Mouse (Mus musculus) hematopoietic stem cell, adult 5-6 weeks (primary cell): Measurements from ENCODE around the gene 1810024B03Rik. TPM values are rescaled to one million over a fixed set of nuclear protein-coding genes. Genes with fewer than 3 reads are reported as not detected.

ENCODE experiments used
- ATAC-seq, 2 experiments: fragments of 125-278 bp in 1 of 2; replicated peaks in 1 of 2; 2 replicates each; pipeline ENCODE4 v1.8.0; 2016 to 2017; ENCODE audit warnings: inconsistent platforms in 2 of 2, mild to moderate bottlenecking in 2 of 2, moderate number of reproducible peaks in 2 of 2, low read depth in 1 of 2, moderate TSS enrichment in 1 of 2; ENCODE audit not compliant: low FRiP score in 2 of 2, poor library complexity in 2 of 2, severe bottlenecking in 2 of 2, insufficient read depth in 1 of 2, low TSS enrichment in 1 of 2
- total RNA-seq: library from RNA; stranded (forward); fragments of 172-1452, 232-1000 nt; gene quantifications from 2 replicates; pipeline ENCODE4 v1.2.3, GENCODE M21; 2017

The 1810024B03Rik gene
- total RNA-seq, result 3.8 and 7.1 TPM in 2 replicates

GRCm38 (mm10) chr2:127207547-127208451 lies at the start of gene 1810024B03Rik, which contains the start of gene Snrnp200:
Gene 1810024B03Rik (minus strand): TSS chr2:127208280.
Gene Snrnp200 (plus strand): TSS chr2:127208386.
- ATAC-seq, result peak; percentile 96 to 99

- ATAC-seq, result no peak
Measured at GRCm38 (mm10) chr2:127255294-127255693, 47.2 kb upstream of the 1810024B03Rik start.

- ATAC-seq, result no peak
Measured at GRCm38 (mm10) chr2:127254604-127255134, 46.6 kb upstream of the 1810024B03Rik start.

GRCm38 (mm10) chr2:127252787-127253186 lies 44.7 kb upstream of the 1810024B03Rik start:
- no peak for ATAC-seq

- ATAC-seq, result no peak
Measured at GRCm38 (mm10) chr2:127251880-127252527, 43.9 kb upstream of the 1810024B03Rik start.

GRCm38 (mm10) chr2:127251457-127251856 lies 43.4 kb upstream of the 1810024B03Rik start:
- ATAC-seq, result no peak

GRCm38 (mm10) chr2:127250291-127251008 lies 42.4 kb upstream of the 1810024B03Rik start:
- ATAC-seq, result no peak

GRCm38 (mm10) chr2:127248334-127249004 lies 40.4 kb upstream of the 1810024B03Rik start:
- 0 out of 4 replicates have a peak, but pooled peaks of 1 of the 2 experiments have one; percentile 16 for ATAC-seq

GRCm38 (mm10) chr2:127247592-127248333 lies 39.7 kb upstream of the 1810024B03Rik start, which contains the start of the genes Ciao1 and Tmem127:
Gene Ciao1 (minus strand): TSS chr2:127247816.
Gene Tmem127 (plus strand): TSS chr2:127247908.
- ATAC-seq, result peak; percentile 97

- ATAC-seq, result no peak
Measured at GRCm38 (mm10) chr2:127240065-127240464, 32.0 kb upstream of the 1810024B03Rik start.

GRCm38 (mm10) chr2:127237897-127238610 lies 30.0 kb upstream of the 1810024B03Rik start:
- ATAC-seq, result no peak

GRCm38 (mm10) chr2:127225261-127225660 lies 17.2 kb upstream of the 1810024B03Rik start:
- no peak for ATAC-seq

GRCm38 (mm10) chr2:127217746-127218145 lies 9.7 kb upstream of the 1810024B03Rik start:
- ATAC-seq, result no peak

GRCm38 (mm10) chr2:127210701-127211100 lies 2.6 kb upstream of the 1810024B03Rik start:
- no peak for ATAC-seq

- ATAC-seq, result no peak
Measured at GRCm38 (mm10) chr2:127208452-127208769, 331 bp upstream of the 1810024B03Rik start.

- no peak for ATAC-seq
Measured at GRCm38 (mm10) chr2:127206916-127207315, 1.2 kb downstream of the 1810024B03Rik start.
